ENCODE assay signal across 8 mouse cellular contexts in genomic region chr2:136648606-136649005, GRCm38 (mm10).
DNase-seq lines count a peak whose midpoint lies in the region; ATAC-seq and TF ChIP-seq lines count a peak whose summit lies in the region.

No protein-coding gene starts in this region.

- no peaks in the 10 kb centered on the region for H3K27me3 ChIP-seq in embryonic facial prominence, embryonic 13.5 days
- no peaks in the 10 kb centered on the region for H3K27me3 ChIP-seq in embryonic facial prominence, embryonic 10.5 days (replicated peaks; ENCODE audit: low read depth, poor library complexity, severe bottlenecking)
- H3K27me3 ChIP-seq in embryonic facial prominence, embryonic 14.5 days (replicated peaks; ENCODE audit: control insufficient read depth, insufficient read depth, low read length): no peaks in the 10 kb centered on the region

- 0 out of 2 replicates have a peak, but pooled peaks have one; percentile 32 for ATAC-seq in embryonic facial prominence, embryonic 13.5 days (ENCODE audit: insufficient number of reproducible peaks, insufficient read depth, low FRiP score, low TSS enrichment, low read depth)
- ATAC-seq in embryonic facial prominence, embryonic 14.5 days (ENCODE audit: low read depth): peak; percentile 86

- no peaks in the 10 kb centered on the region for H3K9me3 ChIP-seq in embryonic facial prominence, embryonic 13.5 days
- H3K9me3 ChIP-seq in embryonic facial prominence, embryonic 10.5 days: no peaks in the 10 kb centered on the region
- no peaks in the 10 kb centered on the region for H3K9me3 ChIP-seq in embryonic facial prominence, embryonic 14.5 days (ENCODE audit: control insufficient read depth, low read length)

- no peak for DNase-seq in embryonic facial prominence, embryonic 10.5 days (ENCODE audit: low spot score)
- DNase-seq in adrenal gland, adult (ENCODE audit: inconsistent age in 2 of 2, low spot score in 1 of 2): peak; percentile 86 to 91
- DNase-seq in embryonic facial prominence, embryonic 14.5 days (ENCODE audit: low spot score): peak; percentile 74
- DNase-seq in kidney, postnatal 4 days: peak; percentile 22 to 38
- peak; percentile 8 for DNase-seq in right cerebral cortex, postnatal 4 days
- DNase-seq in embryo, embryonic 9.5 days (ENCODE audit: extremely low spot score): no peak
- DNase-seq in layer of hippocampus, adult 2 months (ENCODE audit: low spot score in 2 of 2): no peak

- peaks cover 4% of the 10 kb centered on the region; the same call in 1 of the 2 replicates for H3K4me1 ChIP-seq in embryonic facial prominence, embryonic 13.5 days
- H3K4me1 ChIP-seq in embryonic facial prominence, embryonic 10.5 days: no peaks in the 10 kb centered on the region
- no peaks in the 10 kb centered on the region for H3K4me1 ChIP-seq in embryonic facial prominence, embryonic 14.5 days (ENCODE audit: control insufficient read depth, insufficient read depth, low read length)

- H3K36me3 ChIP-seq in embryonic facial prominence, embryonic 13.5 days: no peaks in the 10 kb centered on the region
- no peaks in the 10 kb centered on the region for H3K36me3 ChIP-seq in embryonic facial prominence, embryonic 10.5 days (replicated peaks)
- no peaks in the 10 kb centered on the region for H3K36me3 ChIP-seq in embryonic facial prominence, embryonic 14.5 days (ENCODE audit: control insufficient read depth, insufficient read depth, low read length)

- H3K4me3 ChIP-seq in embryonic facial prominence, embryonic 13.5 days: no peak overlapping the region
- H3K4me3 ChIP-seq in embryonic facial prominence, embryonic 10.5 days: no peak overlapping the region
- no peak overlapping the region for H3K4me3 ChIP-seq in embryonic facial prominence, embryonic 14.5 days (ENCODE audit: low read depth, low read length)
- H3K4me3 ChIP-seq in layer of hippocampus, adult 2 months: no peak overlapping the region

- H3K27ac ChIP-seq in embryonic facial prominence, embryonic 13.5 days: no peak overlapping the region
- no peak overlapping the region for H3K27ac ChIP-seq in embryonic facial prominence, embryonic 10.5 days (replicated peaks)
- H3K27ac ChIP-seq in embryonic facial prominence, embryonic 14.5 days (replicated peaks; ENCODE audit: low read depth, low read length): no peak overlapping the region
- no peak overlapping the region for H3K27ac ChIP-seq in layer of hippocampus, adult 2 months

- no peak for TF ChIP-seq CTCF in layer of hippocampus, adult 2 months (conservative IDR thresholded peaks at IDR 0.05)

- H3K4me2 ChIP-seq in embryonic facial prominence, embryonic 13.5 days: no peak overlapping the region
- H3K4me2 ChIP-seq in embryonic facial prominence, embryonic 14.5 days (ENCODE audit: low read depth, low read length): no peak overlapping the region

- no peak overlapping the region for H3K9ac ChIP-seq in embryonic facial prominence, embryonic 13.5 days
- H3K9ac ChIP-seq in embryonic facial prominence, embryonic 14.5 days (ENCODE audit: low read depth, low read length): no peak overlapping the region

- WGBS in embryonic facial prominence, embryonic 13.5 days: 64% methylated on average over 5 of the region's 5 CpGs
- WGBS in embryonic facial prominence, embryonic 10.5 days: 78% methylated on average over 5 of the region's 5 CpGs
- WGBS in embryonic facial prominence, embryonic 14.5 days: 61% methylated on average over 5 of the region's 5 CpGs

Comparison
In these comparisons a context has a peak if more than half of its experiments do, and no peak if none do; other contexts are left out.
1. DNase-seq: peak in adrenal gland, adult (2 of 2), embryonic facial prominence, embryonic 14.5 days (single experiment), kidney, postnatal 4 days (2 of 2) and right cerebral cortex, postnatal 4 days (single experiment); none in embryonic facial prominence, embryonic 10.5 days (single experiment), embryo, embryonic 9.5 days (single experiment) and layer of hippocampus, adult 2 months (0 of 2).